Mouse (Mus musculus): ENCODE results near the gene Mmp19.
A peak's percentile ranks its signal among the peaks of the same experiment; 100 is the strongest.
"Not testable (repeated sequence)": the region's sequence is repeated elsewhere in the genome, so short reads cannot be mapped to it uniquely, and the experiment has no call there.

Mmp19 gene

DNA sequence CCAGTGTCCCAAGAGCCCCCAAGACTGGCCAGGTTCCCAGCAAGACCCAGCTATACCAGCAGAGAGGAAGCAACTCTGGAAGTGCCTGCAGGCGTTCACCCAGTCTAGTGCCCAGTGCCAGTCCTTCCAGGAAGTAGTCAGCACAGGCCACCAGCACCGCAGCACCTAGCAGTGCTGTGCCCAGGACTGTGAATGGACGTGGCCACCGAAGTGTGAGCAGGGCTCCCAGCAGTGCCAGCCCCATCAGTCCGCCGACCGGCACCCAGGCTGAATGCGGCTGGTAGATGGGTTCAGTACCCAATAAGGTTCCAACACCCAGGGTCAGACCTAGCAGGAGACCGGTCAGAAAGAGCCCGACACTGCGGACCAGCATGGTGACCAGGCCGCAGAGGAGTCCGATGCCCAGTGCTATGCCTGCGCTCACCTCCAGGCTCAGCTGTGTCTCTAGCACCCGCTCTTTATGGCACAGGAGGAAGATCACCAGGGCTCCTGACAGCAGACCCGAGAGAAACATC is 11.3 kb downstream of the Mmp19 start:
- DNase-seq (ENCODE audit: low read depth, low spot score): no peak

DNA sequence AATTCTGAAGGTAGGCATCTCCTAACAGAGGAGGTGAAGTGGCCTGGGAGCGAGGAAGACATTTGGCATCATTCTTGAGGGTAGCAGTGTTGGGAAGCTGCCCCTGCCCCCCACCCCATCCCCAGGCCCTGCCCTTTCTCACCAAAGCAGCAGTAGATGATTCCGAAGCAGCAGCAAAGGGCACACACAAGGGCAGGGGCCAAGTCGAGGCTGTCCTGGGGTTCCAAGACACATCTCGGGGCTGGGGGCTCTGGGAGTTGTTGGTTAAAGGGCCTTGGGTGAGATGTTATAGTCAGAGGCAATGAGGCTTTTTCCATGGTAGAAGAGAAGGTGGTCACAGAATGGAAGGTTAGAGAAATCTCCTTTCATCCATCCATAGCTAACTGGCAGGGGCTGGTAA is 12.2 kb downstream of the Mmp19 start:
- no peak for DNase-seq (ENCODE audit: low read depth, low spot score)

DNA sequence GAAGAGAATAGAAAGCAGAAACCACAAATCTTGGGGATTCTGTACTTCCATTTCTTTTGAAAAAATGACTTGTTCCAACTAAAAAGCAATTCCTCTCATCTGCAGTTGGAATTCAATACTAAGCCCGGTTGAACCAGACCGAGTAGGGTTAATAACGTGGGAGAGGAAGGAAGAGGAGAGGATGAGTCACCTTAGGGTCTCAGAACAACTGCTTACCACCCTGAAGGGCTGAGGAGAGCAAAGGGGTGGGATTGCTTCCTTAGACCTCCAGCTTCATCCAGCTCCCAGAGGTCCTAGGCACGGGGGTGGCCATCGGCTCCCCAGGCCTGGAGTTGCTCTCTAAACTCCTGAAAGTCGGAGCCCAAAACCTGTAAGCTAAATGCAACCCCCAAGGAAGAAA is 12.7 kb downstream of the Mmp19 start:
- DNase-seq (ENCODE audit: low read depth, low spot score): no peak

DNA sequence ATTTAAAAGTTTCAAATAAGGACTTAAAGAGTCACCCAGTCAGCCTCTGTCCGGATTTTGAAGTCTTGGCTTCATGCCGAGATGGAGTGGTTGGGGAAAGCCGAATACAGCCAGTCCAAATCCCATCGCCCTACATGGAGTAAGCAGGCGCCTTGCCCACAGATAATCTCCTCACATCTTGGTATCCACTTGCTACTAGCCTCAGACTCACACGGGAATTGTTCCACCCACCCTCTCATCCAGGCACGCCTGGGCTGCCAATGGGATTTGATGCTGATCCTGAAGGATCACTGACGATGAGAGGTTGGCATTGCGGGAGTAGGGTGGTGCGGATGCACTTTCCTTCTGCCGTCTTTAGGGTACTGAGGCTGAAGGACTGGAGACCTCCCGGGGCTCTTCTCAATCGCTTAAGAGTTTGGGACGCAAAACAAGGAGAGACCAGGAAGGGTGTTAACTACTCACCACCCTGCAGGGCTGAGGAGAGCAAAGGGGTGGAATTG is 13.1 kb downstream of the Mmp19 start, which contains the start of gene Dnajc14:
Dnajc14 (plus strand) TSS at position 292 of the 500 bp plus-strand sequence.
- DNase-seq (ENCODE audit: low read depth, low spot score): peak; percentile 19

DNA sequence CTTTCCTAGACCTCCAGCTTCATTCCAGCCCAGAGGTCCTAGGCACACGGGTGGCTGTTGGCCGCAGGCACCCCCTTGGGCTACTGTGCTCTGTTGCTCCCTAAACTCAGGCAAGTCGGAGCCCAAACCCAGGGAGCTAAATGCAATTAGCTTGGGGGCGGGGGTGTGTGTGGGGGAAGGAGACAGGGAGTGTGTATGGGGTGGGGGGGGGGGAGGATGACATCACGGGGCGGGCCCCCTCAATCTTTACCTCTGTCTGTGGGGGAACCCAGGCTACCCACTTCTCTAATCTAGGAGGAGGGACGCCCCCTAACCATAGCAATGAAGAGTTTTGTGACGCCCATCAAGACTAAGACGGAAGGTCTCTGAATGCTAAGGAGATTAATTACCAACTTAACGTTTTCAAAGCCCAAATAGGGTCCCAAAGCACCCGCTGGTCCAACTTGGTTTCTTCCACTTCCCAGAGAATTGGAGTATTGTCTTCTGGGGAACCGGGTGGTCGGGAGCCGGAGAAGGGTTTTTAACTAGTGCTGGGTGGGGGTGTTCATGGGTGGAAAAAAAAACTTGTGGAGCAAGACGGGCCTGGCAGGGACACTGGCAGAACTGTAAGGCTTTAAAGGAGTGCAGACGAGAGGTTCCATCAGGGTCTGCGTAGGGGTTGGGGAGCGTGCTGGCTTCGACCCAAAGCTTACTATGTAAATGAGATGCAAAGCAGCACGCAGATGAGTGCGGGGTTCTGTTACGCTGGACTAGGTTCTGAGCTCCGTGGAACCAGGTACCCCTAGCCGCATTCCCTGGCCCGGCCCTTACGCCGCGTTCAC is 13.8 kb downstream of the Mmp19 start, which contains the start of gene Tmem198b:
Tmem198b (minus strand) TSS at position 100 of the 821 bp plus-strand sequence.
- peak; percentile 59 for DNase-seq (ENCODE audit: low read depth, low spot score)

DNA sequence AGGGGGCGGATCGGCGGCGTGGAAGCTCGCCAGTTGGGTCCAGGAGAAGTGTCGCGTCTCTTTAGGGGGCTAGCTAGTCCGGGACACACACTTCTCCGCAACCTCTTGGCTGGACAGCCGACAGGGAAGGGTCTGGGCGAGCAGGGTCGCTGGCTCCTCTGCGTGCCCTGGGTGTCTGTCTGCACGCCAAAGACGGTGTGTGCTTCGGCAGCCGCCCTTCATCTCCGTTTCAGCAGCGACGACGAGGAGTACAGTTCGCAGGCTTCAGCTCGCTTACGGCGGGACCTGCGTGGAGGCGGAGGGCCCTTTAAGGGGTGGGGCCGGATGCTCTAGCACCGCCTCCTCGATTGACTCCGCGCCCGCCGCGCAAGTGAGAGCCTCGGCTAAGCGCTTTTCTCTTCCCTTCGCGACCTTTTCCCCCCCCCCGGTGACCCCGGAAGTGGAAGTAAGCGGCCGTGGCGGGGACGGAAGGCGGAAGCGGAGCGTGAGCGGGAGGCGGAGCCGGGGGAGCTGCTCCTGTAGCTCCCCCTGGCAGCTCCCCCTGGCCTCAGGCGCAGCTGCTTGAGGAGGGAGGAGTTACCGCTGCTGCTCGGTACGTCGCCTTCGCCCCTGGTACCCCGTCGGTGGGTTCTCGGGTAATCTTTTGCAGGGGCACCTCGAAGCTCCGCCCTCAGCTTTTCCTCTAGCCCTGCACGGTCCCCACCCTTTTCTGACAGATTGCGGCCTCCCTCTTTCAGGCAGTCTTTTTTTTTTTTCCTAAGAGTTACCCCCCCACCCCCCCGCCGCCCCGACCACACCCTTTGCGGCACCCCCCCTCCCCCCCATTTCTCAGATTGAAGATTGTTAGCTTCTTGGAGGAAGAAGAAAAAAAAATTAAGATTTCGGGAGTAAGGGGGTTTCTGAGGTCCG is 14.6 kb downstream of the Mmp19 start:
- peak; percentile 99 for DNase-seq (ENCODE audit: low read depth, low spot score)

DNA sequence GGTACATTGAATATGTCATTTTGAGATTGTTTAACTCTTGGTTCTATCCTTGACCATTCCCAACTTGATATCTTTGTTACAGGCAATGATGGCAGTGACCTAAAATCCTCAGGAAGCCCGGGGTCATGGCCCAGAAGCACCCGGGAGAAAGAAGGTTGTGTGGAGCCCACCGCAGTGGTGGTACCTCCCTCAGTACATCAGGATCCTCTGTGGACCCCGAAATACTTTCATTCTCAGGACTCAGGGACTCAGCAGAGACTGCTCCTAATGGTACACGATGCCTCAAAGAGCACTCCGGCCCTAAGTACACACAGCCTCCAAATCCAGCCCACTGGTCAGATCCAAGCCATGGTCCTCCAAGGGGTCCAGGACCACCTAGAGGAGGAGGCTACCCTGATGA is 15.4 kb downstream of the Mmp19 start:
- no peak for DNase-seq (ENCODE audit: low read depth, low spot score)

DNA sequence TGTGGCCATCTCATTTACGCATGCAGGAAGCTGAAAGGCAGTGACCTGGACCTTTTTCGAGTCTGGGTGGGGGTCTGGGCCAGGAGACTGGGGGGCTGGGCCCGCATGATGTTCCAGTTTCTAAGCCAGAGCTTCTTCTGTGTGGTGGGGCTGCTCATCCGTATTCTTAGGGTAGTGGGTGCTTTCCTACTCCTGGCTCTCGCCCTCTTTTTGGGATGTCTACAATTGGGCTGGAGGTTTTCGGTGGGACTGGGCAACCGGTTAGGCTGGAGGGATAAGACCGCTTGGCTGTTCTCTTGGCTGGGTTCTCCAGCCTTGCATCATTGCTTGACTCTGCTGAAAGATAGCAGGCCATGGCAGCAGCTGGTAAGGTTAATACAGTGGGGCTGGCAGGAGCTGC is 16.3 kb downstream of the Mmp19 start:
- DNase-seq (ENCODE audit: low read depth, low spot score): no peak

DNA sequence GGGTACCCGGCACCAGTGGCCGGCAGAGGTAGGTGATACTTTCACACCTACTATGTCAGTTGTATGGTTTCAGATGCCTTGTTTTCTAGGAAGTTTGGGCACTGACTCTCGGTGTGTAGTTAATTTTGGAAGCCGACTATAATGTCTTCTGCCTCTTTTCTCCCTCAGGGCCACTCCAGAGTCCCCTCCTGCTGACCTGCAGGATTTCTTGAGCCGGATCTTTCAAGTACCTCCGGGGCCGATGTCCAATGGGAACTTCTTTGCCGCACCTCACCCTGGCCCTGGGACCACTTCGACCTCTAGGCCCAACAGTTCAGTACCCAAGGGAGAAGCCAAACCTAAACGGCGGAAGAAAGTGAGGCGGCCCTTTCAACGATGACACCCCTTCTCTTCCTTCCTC is 26.3 kb downstream of the Mmp19 start, which contains the start of gene Sarnp:
Sarnp (plus strand) TSS at position 301 of the 400 bp plus-strand sequence.
- DNase-seq (ENCODE audit: low read depth, low spot score): no peak

DNA sequence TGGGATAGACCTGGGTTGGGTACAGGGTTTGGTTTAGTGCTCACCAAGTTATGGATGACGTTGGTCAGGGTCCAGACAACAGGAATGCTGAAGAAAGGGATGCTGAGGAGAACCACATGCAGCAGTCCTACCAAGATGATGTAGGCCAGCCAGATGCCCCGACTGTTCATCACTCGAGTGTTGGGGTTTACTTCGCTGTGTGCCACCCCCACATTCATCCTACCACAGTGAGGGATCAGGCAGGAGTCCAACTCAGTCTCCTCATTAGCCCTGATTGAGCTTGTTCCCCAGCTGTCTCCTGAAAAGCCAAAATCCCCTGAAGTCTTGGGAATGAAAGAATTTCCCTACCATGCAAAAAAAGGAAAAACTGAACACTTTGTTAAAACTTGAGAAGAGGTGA is 29.5 kb downstream of the Mmp19 start:
- no peak for DNase-seq (ENCODE audit: low read depth, low spot score)

DNA sequence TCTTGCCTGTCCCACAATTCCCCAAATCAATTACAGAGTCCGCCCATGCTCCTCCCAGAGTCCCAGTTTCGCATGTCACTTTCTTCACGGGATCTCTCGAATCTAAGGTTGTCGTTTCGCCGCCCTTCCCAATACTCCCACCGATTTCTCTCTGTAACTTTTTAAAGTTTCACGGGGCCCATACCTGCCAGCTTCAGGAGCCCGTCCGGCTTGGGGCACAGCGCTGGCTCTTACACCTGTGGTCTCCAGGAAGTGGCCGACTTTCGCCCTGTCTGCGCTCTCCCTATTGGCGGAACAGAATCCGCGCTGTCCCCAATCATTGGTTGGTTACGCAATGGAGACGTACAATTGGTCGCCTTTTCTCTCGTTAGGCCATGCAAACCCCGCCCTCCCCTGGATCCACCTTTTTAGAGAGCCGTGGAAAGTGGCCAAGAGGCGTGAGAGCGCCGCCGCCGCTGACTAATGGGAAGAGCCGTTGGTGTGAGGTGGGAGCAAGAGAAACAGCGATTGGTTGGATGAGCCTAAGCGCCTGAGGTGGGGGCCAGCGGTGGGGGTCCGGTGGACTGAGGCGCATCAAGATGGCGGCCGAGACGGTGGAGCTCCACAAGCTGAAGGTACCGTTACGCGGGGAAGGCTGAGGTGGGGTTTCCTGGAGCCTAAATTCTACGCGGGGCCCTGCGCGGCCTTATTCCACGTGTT is 30.8 kb downstream of the Mmp19 start, which contains the start of gene Ormdl2:
Ormdl2 (minus strand) TSS at position 288 of the 699 bp plus-strand sequence.
- peak; percentile 99 for DNase-seq (ENCODE audit: low read depth, low spot score)

DNA sequence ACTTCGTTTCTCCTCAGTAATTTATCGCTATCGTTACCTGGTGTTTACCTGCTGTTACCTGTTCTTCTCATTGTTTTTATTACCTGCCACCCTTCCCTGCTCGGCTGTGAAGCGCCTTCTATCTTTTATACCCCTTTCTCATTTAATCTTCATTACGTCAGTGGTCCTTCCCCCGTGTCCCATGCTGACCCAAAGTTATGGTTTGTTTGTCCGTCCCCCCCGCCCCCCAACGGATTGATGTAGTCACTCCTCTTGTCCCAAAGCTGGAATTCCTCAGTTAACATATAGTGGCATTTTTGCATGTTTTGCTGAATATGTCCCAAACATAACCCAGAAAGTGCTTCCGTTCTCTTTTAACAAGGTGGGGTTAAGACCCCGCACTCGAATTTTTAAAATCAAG is 31.4 kb downstream of the Mmp19 start:
- no peak for DNase-seq (ENCODE audit: low read depth, low spot score)

DNA sequence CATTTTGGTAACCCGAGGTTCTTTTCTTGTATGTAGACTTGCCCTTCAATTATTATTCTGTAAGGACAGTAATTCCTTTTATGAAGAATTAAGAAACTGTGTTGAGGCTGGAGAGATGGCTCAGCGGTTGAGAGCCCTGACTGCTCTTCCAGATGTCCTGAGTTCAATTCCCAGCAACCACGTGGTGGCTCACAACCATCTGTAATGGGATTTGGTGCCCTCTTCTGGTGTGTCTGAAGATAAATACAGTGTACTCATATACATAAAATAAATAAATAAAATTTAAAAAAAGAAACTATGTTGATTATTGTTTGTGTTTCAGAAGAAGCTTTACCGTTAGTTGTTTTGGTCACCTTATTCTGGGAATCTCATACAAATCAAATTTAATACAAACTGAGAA is 32.4 kb downstream of the Mmp19 start:
- DNase-seq (ENCODE audit: low read depth, low spot score): not testable (repeated sequence)

DNA sequence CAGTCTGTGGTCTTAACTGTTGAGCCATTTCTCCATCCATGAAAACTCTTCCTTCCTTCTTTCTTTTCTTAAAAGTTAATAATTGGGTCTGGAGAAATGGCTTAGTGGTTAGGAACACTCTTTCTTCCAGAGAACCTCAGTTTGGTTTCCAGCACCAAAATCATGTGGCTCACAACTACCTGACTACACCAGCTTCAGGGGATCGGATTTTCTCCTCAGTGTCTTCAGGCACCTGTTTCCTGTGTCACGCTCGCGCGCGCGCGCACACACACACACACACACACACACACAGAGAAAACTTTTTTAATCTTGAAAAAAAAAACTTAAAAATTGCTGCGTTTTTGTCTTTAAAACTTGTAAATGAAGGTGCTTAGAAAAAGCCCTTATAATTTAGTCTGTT is 33.1 kb downstream of the Mmp19 start:
- peak; percentile 21 for DNase-seq (ENCODE audit: low read depth, low spot score)

DNA sequence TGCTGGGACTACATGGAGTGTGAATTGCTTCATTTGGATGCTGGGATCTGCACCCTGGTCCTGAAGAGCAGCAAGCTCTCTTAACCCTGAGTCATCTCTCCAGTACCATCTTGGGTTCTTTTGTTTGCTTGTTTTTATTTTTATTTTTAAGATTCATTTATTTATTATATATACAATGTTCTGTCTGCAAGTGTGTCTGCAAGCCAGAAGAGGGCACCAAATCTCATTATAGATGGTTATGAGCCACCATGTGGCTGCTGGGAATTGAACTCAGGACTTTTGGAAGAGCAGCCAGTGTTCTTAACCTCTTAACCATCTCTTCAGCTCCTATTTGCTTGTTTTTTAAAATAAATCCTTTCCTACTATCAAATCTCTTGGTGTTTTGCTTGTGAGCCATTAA is 46.7 kb downstream of the Mmp19 start:
- DNase-seq (ENCODE audit: low read depth, low spot score): no peak

DNA sequence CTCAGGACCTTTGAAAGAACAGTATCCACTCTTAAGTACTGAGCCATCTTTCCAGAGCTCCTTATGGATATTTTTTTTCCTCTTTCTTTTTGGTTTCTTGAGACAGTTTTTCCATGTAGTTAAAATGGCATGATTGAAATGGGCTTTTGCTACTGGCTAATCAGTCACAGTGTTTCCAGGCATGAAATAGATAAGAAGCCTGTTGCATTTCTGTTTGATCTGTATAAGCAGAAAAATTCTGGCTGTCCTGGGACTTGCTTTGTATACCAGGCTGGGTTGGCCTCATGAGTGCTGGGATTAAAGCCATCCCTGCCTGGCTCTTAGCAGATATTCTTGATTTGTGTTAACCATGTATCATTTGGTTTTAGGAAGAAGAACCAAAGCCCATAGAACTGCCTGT is 48.7 kb downstream of the Mmp19 start:
- no peak for DNase-seq (ENCODE audit: low read depth, low spot score)

DNA sequence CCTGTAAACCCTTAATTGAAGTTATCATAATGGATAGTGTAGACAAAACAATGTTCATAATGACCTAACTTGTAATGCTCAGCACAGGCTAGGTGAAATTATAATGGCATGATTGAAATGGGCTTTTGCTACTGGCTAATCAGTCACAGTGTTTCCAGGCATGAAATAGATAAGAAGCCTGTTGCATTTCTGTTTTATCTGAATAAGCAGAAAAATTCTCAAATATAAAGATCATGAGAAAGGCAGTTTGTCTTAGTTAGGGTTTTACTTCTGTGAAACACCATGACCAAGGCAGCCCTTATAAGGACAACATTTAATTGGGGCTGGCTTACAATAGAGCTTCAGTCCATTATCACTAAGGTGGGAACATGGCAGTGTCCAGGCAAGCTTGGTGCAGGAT is 49.9 kb downstream of the Mmp19 start:
- no peak for DNase-seq (ENCODE audit: low read depth, low spot score)

DNA sequence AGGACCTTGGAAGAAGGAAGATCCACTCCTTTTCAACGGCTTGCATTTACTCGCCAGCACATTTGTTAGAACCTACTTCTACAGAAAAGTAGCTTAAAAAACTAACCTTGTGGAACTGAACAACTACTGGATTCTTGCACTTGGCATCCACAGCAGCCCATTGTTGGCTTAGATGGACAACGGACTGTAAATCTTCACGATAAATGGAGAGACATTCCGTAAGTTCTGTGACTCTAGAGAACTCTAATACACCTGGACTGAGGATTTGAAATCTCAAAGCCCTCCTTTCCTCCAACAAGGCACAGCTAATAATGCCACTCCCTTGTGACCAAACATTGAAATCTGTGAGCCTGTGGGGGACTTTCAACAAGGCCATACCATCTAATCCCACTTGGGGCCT is 52.5 kb downstream of the Mmp19 start:
- DNase-seq (ENCODE audit: low read depth, low spot score): no peak

DNA sequence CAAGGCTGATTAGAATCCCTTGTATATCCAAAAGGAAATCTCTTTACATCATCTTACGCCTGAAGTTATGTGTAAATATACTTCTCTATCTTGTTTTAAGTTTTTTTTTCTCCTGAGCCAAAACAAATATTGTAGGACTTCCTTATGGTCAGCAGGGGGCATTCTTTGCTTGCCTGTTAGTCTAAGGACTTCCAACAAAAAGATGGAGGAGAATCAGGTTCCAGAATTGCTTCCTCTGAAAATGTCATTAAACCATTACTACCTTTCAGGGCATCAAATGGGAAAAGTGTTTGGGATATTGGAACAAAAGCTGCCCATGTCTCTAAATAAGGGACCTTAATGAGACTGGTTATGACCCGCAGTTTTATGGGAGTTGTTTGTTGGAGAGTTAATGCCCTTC is 54.8 kb downstream of the Mmp19 start:
- DNase-seq (ENCODE audit: low read depth, low spot score): peak; percentile 11

DNA sequence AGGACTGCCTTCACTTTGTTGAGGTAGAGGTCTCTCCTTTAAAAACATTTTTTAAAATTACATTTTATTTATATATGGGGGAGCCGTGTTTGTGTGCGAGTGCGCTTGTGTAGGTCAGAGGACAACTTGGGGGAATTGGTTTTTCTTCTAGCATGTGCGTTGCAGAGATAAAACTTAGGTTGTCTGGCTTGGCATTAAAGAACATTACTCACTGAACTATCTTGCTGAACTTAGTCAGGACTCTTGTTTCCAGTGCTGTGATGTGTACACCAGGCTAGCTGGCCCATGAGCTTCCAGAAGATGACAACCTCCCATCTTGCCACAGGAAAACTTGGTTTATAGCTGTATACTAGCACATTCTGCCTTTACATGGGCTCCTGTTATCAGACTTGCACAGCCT is 56.0 kb downstream of the Mmp19 start:
- no peak for DNase-seq (ENCODE audit: low read depth, low spot score)

DNA sequence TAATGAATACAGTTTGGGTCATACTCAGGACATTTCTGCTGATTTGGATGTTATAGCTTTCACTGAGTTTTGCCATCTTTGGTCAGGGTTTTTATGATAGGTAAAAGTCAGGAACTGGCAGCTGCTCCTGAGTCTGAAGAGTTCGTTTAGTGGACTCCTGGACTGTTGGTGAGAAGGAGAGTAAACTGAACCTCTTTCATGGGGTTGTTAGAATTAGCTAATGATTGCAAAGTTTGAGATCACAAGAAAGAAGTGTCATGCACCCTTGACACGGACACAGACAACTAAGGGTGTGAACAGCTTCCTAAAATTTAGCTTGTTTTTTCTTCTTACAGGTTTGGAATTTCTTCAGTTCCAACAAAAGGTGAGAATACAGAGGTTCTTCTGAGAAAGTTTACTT is 57.7 kb downstream of the Mmp19 start:
- no peak for DNase-seq (ENCODE audit: low read depth, low spot score)
